Mouse (Mus musculus) left cerebral cortex, postnatal 10 days (tissue): ENCODE measurements around the gene Ctps2. TPM values are rescaled to one million over a fixed set of nuclear protein-coding genes. Genes with fewer than 3 reads are reported as not detected.

Source experiments
- DNase-seq, 2 experiments: peaks; one replicate each; pipeline ENCODE4 v3.0.0; 2021 to 2022; ENCODE audit warnings: low spot score in 2 of 2, mixed read lengths in 1 of 2; ENCODE audit errors: extremely low spot score in 1 of 2
- intact Hi-C: fragments of 180-260 bp; cut with DNase I; formaldehyde crosslinking; loops from one replicate; pipeline ENCODE4 v1.15.1; 2025
- microRNA-seq: library from miRNA; unstranded; fragments of <30 nt; microRNA quantifications from one replicate; pipeline ENCODE4 v1.2.0, GENCODE M21; 2022
- total RNA-seq, 2 experiments: library from RNA; stranded (reverse); gene quantifications; 2 replicates each; pipeline ENCODE4 v1.2.3; 2021

The Ctps2 gene
- total RNA-seq, 2 experiments from 2014 or later = 70.3 to 70.4 TPM

DNA sequence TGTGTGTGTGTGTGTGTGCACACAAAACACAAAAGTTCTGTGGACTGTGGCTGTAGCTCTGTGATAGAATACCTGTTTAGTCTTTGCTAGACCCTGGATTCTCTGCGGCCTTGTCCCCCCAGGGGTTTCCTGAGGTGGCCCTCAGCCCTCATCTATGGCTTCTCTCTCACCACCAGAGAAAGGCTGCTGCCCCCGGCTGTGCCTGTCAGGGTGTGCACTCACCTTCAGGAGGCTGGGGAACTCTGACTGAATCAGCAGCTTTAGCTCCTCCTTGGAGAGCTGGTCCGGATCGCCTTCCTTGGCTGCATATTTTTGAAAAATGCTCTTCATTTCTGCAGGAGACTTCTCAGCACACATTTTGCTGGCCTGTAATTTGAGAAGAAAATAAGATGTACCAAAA, 62.8 kb downstream of the Ctps2 start:
- no peak for DNase-seq
- intact Hi-C loops = loop anchor here (10.0 kb wide), 1 partner anchor 591 kb away; no protein-coding TSS in a partner anchor

DNA sequence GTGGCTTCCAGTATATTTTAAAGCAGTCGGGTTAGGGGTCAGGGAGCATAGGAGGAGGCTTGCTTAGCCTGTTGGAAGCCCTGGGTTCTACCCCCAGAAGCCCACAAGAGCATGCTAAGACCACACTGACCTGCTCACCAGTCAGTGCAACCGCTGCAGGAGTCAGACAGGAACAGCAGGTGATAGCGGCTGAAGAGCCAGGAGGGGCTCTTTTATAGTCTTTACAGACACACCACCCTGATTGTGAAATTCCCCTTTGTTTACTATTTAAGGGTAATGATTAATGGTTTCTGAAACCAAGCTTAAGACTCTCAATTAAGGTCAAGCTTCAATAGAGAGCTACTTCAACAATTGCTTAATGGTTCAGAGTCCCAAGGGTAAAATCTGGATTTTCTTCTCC, 63.3 kb downstream of the Ctps2 start, which contains the start of gene S100g:
TSS of gene S100g (minus strand) at position 217 of the 400 bp plus-strand sequence.
- DNase-seq = no peak
- intact Hi-C loops = loop anchor here (10.0 kb wide), 1 partner anchor 590 kb away; no protein-coding TSS in a partner anchor

DNA sequence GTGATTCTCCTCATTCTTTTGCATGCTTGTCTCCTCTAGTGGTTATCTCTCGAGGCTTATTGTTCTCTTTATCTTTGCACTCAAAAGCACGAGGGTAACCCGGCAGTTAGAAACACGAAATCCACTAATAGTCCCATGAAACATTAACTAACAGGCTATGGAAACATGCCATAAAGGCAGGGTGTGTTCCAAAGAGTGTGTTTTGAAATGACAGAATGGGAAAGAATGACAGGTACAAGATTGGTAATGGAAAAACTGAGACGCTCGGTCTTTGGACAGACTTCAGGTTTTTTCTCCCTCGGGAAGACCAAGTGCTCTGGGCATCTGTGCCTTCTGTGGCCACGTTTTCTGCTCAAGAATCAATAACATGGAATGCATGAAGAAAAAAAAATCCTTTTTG, 66.4 kb downstream of the Ctps2 start:
- DNase-seq = no peak
- intact Hi-C loops = loop anchor here (10.0 kb wide), 1 partner anchor 587 kb away; no protein-coding TSS in a partner anchor

DNA sequence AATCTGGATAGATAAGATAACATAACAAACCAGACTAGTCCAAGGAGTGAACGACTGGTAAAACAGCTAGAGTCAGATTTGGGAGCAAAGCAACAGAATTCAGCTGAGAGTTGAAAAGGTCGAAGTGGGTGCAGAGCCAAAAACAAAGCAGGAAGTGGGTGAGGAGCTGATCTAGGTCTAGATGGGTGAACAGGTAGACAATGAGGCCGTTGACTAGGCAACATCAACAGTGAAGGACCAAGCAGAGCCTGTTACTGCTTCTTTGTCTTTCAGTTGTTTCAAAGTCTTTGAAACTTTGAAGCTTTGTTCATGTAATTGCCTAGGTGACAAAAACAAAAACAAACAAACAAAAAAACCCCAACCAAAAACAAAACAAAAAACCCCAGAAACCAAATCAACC, 75.2 kb downstream of the Ctps2 start:
- no peak for DNase-seq
- intact Hi-C loops = no loop called here

DNA sequence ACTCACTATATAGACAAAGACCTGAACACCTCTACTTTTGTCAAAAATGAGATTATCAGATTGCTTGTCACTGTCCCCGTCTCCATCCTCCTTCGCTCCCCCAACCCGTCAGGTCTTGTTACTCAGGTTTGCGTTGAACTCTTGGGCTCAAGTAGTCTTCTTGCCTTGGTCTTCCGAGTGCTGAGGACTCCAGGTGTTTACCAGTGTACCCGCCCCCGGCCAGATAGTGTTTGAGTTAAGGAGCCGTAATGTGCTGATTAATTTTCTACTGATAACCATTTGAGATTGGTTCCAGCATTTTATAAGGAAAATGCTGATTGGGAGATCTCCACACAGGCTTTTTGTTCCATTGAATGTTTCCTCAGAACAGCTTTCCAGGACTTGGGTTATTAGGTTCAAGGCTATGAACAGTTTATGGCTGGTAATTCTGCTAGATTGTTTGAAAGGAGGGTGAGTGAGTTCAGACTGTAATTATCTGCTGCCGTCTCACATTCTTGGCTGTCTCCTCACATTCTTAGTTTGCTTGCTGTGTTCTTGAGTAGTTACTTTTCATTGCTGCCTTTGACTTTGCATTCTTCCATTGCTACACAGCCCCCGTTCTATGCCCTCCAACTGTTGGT, 85.9 kb downstream of the Ctps2 start:
- no peak for DNase-seq
- intact Hi-C loops = no loop called here

DNA sequence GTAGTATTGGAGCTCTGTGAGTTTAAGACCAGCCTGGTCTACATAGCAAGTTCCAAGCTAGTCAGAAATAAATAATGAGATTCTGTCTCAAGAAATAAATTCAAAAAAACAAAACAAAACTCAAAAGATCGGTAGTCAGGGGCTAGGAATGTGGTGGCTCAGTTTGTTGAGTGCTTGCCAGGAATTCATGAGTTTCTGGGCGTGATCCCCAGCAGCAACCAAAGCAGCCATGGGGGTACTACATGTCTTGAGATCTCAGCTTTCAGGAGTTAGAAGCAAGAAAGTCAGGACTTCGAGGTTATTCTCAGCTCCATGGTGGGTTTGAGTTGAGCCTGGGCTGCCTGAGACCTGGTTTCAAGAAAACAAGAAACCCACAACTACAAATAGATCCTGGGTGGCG, 90.4 kb downstream of the Ctps2 start:
- DNase-seq = no peak
- intact Hi-C loops = no loop called here

DNA sequence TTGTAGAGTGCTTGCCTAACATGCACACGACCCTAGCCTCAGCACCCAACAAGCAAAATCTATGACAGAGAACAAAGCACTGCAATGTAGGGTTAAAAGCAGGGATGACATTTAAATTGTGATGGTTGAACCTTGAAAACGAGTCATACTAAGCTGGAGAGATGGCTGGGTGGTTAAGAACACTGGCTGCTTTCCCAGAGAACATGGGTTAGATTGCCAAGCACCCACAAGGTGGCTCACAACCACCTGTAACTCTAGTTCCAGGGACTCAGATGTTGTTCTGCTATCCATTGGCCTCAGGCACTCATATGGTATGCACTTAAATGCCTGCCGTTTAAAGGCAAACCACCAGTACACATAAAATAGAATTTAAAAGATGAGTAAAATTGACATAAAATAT, 91.1 kb downstream of the Ctps2 start:
- intact Hi-C loops = no loop called here
- no peak for DNase-seq

DNA sequence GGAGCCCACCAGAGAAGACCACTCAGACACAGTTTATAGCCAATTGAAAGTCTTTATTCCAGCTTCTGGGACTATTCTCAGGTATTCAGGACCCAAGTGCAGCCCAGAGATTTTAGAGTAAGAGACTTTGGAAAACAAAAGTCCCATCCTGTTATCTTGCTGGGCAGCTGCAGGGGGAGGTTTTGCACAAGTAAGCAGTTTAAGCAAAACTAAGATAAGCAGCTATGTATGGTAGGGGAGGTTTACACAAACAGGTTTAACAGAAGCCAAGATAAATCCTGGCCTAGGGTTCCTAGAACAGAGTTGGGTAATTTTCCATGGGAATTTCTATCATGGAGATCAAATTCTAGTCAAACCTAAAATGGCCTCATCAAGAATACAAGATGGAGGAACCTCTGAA, 126.8 kb downstream of the Ctps2 start:
- DNase-seq = no peak
- intact Hi-C loops = no loop called here

DNA sequence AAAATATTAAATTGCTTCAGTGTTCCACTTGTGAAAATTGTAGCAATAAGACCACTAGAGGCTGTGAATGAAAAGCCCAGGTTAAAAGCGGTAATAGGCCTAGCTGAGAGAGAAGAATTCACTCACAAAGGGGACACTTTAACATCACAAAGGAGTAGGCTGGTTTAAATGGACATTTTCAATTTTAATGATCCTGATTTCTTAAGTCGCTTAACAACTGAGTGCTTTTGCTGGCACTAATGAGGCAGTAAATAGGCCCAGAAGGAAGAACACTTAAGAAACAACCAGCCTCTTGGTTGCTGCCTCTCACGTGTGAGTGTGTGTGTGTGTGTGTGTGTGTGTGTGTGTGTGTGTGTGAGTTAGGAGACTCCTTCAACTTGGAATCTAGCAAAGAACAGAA, 137.7 kb downstream of the Ctps2 start:
- intact Hi-C loops = no loop called here
- no peak for DNase-seq

DNA sequence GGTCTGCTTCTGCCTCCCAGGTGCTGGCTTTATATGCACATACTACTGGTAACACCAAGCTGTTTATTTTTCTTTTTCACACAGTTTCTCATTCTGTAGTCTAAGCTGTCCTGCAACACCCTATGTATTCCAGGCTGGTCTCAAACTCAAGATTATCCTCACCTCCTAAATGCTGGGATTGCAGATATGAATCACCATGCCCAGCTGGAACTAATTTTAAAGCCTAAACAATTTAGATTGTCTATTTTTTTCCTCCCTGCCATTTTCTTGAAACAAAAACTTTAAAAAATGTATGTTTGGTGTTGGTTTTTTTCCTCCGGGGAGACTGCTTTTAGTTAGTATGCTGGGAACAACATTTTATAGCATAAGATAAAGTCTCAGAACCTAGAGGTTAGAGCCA, 141.7 kb downstream of the Ctps2 start:
- no peak for DNase-seq
- intact Hi-C loops = no loop called here

DNA sequence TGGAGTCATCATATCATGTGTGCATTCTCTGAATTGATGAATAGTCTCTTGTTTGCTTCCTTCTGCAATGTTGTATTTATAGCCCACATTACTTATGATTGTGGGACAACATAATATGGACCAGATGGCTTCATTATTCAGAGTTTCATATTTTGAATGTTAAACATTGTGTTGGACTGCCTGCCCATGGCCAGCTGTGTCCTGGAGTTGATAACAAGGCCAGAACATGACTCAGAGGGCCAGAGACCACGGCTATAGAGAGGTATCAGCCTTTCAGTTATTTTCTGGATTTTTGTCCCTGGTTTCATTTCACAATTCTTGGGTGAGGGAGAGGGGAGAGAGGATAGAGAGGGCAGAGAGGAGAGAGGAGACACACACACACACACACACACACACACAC, 162.9 kb downstream of the Ctps2 start:
- no peak for DNase-seq

More for the DNA sequence above, 162.9 kb downstream of the Ctps2 start:
- intact Hi-C loops = no loop called here

Small RNA genes within 50 kb of the gene (microRNA-seq; reads per million reads assigned to microRNA genes)
- gene Mir3473a = not detected

Other genes with a start within 250 kb of the Ctps2 start
- 100 to 1,000 TPM; 162 to 163 TPM for gene Rbbp7, start 140.8 kb upstream of the Ctps2 start, total RNA-seq
- 10 to 100 TPM; 15.5 to 16.4 TPM for gene Txlng, start 71.8 kb upstream of the Ctps2 start, total RNA-seq
- gene Syap1, start 12.8 kb upstream of the Ctps2 start, total RNA-seq = 10 to 100 TPM; 30.0 to 31.8 TPM
- gene S100g, start 63.4 kb downstream of the Ctps2 start, total RNA-seq = not detected